26 mouse cellular contexts compared by ENCODE assay signal in the genomic region with DNA sequence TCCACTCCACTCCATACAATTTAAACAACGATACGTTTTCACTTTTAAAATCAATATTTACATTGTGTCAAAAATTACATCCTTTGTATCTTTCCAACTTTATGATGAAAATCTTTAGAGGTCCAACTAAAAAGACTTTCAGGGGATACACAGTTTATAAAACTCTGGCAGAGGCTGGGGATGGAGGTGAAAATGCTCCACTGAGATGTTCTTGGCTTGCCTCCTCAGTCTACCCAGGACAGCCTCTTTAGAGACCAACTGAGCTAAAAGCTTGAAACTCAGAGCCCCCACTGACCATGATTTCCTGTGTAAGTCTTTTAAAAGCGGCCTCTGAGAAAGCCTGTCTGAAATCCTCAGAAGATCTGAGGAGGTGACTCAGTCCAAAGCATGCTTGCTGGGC. TPM values are rescaled to one million over a fixed set of nuclear protein-coding genes. Genes with fewer than 3 reads are reported as not detected.
DNase-seq lines count a peak whose midpoint lies in the region; ATAC-seq lines count a peak whose summit lies in the region.
"Had no signal": no experiment of that assay in that cellular context is flagged by ENCODE, and none has a peak within 500 bp of the region (broad histone marks: within the 10 kb centered on the region; RNA-seq: fewer than 3 reads in every experiment).

No protein-coding gene starts in this region.

- H3K9ac ChIP-seq in lung, embryonic 16.5 days (ENCODE audit: low read length): 0 out of 2 replicates have a peak overlapping the region, but pooled peaks have one; percentile 5
- H3K9ac ChIP-seq in embryonic facial prominence, embryonic 12.5 days: no peak overlapping the region
- H3K9ac ChIP-seq in limb, embryonic 15.5 days: no peak overlapping the region
- H3K9ac ChIP-seq: heart, embryonic 15.5 days; liver, embryonic 12.5 days had no signal

- no peak for DNase-seq in lung, postnatal 25 days (ENCODE audit: low spot score)
- peak; percentile 64 for DNase-seq in induced T-regulatory cell, adult 2 months (ENCODE audit: low read depth)
- no peak for DNase-seq in ovary, adult 18-20 months (ENCODE audit: low spot score)
- no peak for DNase-seq in cerebellum, postnatal 14 days
- DNase-seq: adrenal gland, adult 8-10 months; cerebellum, adult 11-12 months; cerebellum, postnatal 25 days; gastrocnemius, postnatal 36 days; heart, adult 2 months; kidney, postnatal 25 days; lung, adult 18-20 months; right cerebral cortex, postnatal 25 days; spleen, adult 18-20 months; thymus, adult 18-20 months; thymus, postnatal 36 days had no signal

- H3K4me1 ChIP-seq in lung, embryonic 16.5 days (replicated peaks; ENCODE audit: control insufficient read depth, insufficient read depth, low read length): peaks cover 39% of the 10 kb centered on the region
- H3K4me1 ChIP-seq in embryonic facial prominence, embryonic 12.5 days: peaks cover 62% of the 10 kb centered on the region
- H3K4me1 ChIP-seq in limb, embryonic 15.5 days: peaks cover 60% of the 10 kb centered on the region

- ATAC-seq in lung, embryonic 16.5 days (ENCODE audit: low read depth): peak; percentile 63
- no peak for ATAC-seq in embryonic facial prominence, embryonic 12.5 days (ENCODE audit: insufficient number of reproducible peaks, insufficient read depth, low FRiP score, low TSS enrichment)
- ATAC-seq in limb, embryonic 15.5 days (ENCODE audit: insufficient number of reproducible peaks, low FRiP score, low TSS enrichment, low read depth): no peak
- ATAC-seq: activated CD4-positive, CD25-positive, alpha-beta regulatory T cell, adult 4 months; forebrain, embryonic 16.5 days; hindbrain, postnatal 0 days; intestine, postnatal 0 days; liver, embryonic 12.5 days had no signal

- peak overlapping the region; percentile 53 for H3K27ac ChIP-seq in lung, embryonic 16.5 days (ENCODE audit: low read length)
- H3K27ac ChIP-seq in embryonic facial prominence, embryonic 12.5 days: 0 out of 2 replicates have a peak overlapping the region, but pooled peaks have one; percentile 61
- H3K27ac ChIP-seq in limb, embryonic 15.5 days: peak overlapping the region; percentile 57
- H3K27ac ChIP-seq: heart, adult 2 months; heart, embryonic 15.5 days; hindbrain, postnatal 0 days; layer of hippocampus, adult 2 months; liver, embryonic 12.5 days; midbrain, embryonic 10.5 days had no signal

- no peaks in the 10 kb centered on the region for H3K9me3 ChIP-seq in lung, embryonic 16.5 days (ENCODE audit: control insufficient read depth, low read length)
- H3K9me3 ChIP-seq in embryonic facial prominence, embryonic 12.5 days: no peaks in the 10 kb centered on the region
- no peaks in the 10 kb centered on the region for H3K9me3 ChIP-seq in limb, embryonic 15.5 days
- H3K9me3 ChIP-seq: heart, embryonic 15.5 days; liver, embryonic 12.5 days; midbrain, embryonic 10.5 days had no signal

- no peak overlapping the region for H3K4me2 ChIP-seq in lung, embryonic 16.5 days (ENCODE audit: low read depth, low read length)
- no peak overlapping the region for H3K4me2 ChIP-seq in embryonic facial prominence, embryonic 12.5 days (replicated peaks)
- no peak overlapping the region for H3K4me2 ChIP-seq in limb, embryonic 15.5 days
- H3K4me2 ChIP-seq: heart, embryonic 15.5 days; liver, embryonic 12.5 days had no signal

- H3K27me3 ChIP-seq in lung, embryonic 16.5 days (ENCODE audit: control insufficient read depth, insufficient read depth, low read depth, low read length): no peaks in the 10 kb centered on the region
- H3K27me3 ChIP-seq in embryonic facial prominence, embryonic 12.5 days: no peaks in the 10 kb centered on the region
- H3K27me3 ChIP-seq in limb, embryonic 15.5 days: no peaks in the 10 kb centered on the region
- H3K27me3 ChIP-seq: heart, embryonic 15.5 days; liver, embryonic 12.5 days had no signal

- WGBS in lung, embryonic 16.5 days: 13% methylated on average over 3 of the region's 3 CpGs
- 61% methylated on average over 3 of the region's 3 CpGs for WGBS in embryonic facial prominence, embryonic 12.5 days
- 63% methylated on average over 3 of the region's 3 CpGs for WGBS in limb, embryonic 15.5 days

- H3K4me3 ChIP-seq in lung, embryonic 16.5 days (ENCODE audit: low read length): no peak overlapping the region
- no peak overlapping the region for H3K4me3 ChIP-seq in embryonic facial prominence, embryonic 12.5 days
- H3K4me3 ChIP-seq in limb, embryonic 15.5 days: no peak overlapping the region
- H3K4me3 ChIP-seq: heart, adult 2 months; heart, embryonic 15.5 days; layer of hippocampus, adult 2 months; liver, embryonic 12.5 days; midbrain, embryonic 10.5 days had no signal

- H3K36me3 ChIP-seq in lung, embryonic 16.5 days (ENCODE audit: control insufficient read depth, insufficient read depth, low read length): no peaks in the 10 kb centered on the region
- no peaks in the 10 kb centered on the region for H3K36me3 ChIP-seq in embryonic facial prominence, embryonic 12.5 days
- no peaks in the 10 kb centered on the region for H3K36me3 ChIP-seq in limb, embryonic 15.5 days
- H3K36me3 ChIP-seq: heart, embryonic 15.5 days; liver, embryonic 12.5 days; midbrain, embryonic 10.5 days had no signal

RNA-seq across cellular contexts. Expression of a gene that starts 17.4 kb away (rescaled TPM):
- 19.5 and 25.6 TPM in 2 replicates for polyA plus RNA-seq in lung, embryonic 16.5 days (2015; fragmentation: Nextera tagmentation; extraction: Ambion mirVana)
- polyA plus RNA-seq in embryonic facial prominence, embryonic 12.5 days (2016; fragmentation: Nextera tagmentation; extraction: Ambion mirVana): 27.0 and 30.8 TPM in 2 replicates
- 19.1 and 20.2 TPM in 2 replicates for polyA plus RNA-seq in limb, embryonic 15.5 days (2015; fragmentation: Nextera tagmentation; extraction: Ambion mirVana)
